Mouse (Mus musculus): ENCODE measurements around the gene Synrg.
A peak's percentile ranks its signal among the peaks of the same experiment; 100 is the strongest.

Synrg gene

DNA sequence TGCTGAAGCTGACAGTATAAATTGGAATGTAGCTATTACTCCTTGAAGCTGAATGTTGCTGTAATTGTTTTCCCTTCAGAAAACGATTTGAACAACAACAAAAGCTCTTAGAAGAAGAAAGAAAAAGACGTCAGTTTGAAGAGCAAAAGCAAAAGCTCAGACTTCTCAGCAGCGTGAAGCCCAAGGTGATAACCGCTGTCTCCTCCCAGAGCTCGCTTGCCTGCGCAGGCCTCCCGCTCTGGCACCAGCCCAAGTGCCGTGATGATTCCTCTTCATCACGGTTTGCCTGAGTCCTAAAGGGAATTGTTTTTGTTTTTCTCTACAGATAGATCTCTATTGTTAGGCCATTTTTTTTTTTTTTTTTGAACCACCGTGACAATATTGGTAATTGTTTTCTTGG lies 17.1 kb downstream of the Synrg start:
- DNase-seq (ENCODE audit: low read depth, low spot score), result peak; percentile 41

DNA sequence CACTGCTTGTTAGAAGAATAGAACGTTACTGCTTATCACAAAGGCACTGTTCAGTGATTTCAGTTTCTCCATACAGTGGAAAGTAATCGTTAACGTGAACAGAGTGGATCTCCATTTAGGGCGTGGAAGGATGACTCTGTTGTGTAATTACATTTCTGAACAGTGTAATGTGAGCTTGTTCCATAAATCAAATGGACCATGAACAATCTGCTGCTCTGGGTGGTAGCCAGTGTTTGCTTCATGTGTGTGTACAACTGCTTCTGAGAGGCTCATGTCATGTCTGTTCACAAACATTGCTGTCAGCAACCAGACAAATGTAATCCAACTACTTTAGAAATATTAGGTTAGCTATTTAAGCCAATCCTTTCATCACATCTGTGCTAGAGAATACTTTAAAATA lies 27.5 kb downstream of the Synrg start:
- no peak for DNase-seq (ENCODE audit: low read depth, low spot score)

DNA sequence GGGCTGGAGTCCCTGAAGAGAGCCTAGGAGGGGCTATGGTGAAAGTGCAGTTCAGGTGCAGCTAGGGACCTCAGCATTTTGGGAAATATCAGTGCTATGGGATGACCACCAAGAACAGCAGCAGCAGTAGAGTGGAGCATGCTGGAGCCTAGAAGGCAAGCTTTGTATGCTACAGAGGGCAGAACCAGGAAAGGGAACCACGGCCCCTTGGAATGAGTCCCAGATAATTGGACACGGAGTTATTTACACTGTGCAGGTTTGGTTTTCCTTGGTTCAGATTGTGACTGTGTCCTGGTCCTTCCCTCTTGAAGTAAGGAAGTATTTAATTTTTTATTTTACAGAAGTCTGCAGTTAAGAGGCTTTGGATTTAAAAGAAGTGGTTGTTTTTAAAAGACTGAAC lies 29.2 kb downstream of the Synrg start:
- no peak for DNase-seq (ENCODE audit: low read depth, low spot score)

DNA sequence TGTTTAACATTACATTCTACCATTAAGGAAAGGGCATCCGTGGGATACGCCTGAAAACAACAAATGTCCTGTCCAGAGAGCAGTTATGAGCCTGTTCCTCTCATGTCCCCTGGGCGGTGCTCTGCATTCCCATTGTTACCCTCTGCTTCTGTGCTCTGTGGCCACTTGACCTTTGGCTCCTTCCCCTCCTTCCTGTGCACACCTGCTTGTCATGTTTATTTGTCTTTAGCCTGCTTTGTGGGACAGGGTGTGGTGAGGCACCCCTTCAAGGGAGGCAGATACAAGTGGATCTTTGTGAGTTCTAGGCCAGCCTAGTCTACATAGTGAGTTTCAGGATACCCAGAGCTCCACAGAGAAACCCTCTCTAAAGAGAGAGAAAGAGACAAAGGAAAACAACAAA lies 30.3 kb downstream of the Synrg start:
- no peak for DNase-seq (ENCODE audit: low read depth, low spot score)

DNA sequence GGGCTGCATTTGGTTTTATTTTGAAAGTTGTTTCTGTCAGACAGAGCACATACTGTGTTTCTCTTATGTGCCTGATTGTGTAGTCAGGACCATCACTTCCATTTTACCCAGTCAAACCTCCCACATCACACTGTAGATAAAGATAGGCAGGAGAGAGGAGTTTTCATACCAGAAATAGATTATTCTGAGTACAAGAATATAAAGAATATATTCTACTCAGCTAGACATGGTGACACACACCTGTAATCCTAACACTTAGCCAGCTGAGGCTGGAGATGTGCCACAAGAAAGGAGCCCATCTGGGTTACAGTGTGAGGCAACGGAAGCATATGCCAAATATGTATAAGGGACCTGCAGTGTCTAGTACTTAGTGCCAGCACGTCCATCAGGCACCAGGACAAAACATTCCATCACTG lies 31.3 kb downstream of the Synrg start:
- DNase-seq (ENCODE audit: low read depth, low spot score), result peak; percentile 77

DNA sequence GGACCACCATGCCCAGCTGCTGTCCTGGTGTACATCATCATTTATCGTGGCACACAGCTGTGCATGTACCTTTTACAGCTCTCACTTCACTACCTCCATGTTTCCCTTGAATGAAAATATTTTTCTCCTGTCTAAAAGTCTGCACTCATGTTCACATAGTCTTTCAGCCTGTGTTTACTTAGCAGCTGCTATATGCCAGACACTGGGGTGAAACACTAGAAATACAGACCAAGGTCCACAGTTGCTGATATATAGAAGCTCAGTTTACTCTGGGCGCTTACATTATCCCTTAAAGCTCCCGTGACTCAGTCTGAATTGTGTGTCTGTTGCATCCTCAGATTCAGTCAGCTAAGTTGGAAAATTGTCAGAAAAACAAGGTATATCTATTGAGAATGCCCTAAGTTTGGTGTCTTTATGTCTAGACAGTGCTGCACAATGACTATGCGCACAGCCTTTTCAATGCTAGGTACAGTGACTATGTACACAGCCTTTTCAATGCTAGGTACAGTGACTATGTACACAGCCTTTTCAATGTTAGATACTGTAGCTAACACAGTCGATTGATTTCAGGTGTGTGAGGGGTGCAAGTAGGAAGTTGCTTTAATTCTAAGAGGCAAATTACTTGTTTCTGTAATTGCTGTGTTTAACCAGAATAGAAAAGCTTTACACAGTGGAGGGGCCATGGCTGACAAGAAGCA lies 33.1 kb downstream of the Synrg start:
- DNase-seq (ENCODE audit: low read depth, low spot score), result no peak

DNA sequence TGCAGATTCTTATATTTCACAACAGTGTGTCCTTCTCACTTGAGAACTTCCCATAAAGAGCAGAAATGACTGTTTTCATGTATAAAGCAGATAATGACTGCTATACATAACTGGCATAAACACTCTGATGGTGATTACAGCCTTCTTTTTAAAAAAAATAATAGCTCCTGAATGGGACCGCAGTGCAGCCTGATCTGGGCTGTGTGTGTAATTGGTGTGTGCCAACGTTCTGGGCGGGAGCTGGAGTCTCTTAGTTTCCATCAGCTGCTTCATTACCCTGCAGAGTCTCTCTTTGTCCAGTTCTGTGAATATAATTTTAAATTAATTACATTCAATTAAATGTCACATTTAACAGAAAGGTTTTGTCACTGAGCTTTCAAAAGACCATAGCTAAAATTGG lies 34.8 kb downstream of the Synrg start:
- no peak for DNase-seq (ENCODE audit: low read depth, low spot score)

DNA sequence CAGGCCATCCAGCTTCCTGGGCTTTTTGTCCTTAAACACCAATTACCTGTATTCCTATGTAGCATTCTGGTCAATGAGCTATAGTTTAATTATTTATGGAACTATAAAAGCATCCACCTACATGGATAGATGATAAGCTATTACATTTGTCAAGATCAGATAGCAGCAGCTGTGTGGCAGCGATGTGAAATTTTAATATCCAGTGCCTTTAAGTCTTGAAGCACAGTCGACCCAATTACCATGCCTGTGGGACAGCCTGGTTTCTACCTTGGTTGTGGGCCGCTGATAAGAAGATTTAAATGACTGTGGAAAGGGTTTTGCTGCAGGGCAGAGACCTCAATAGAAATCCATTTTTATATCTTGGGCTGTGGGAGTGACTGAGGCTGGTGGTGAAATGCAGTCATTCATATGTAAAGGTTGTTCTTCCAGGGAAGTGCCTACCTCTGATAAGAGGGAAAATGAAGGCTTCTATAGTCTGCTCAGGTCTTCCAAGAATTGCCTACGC lies 35.2 kb downstream of the Synrg start:
- DNase-seq (ENCODE audit: low read depth, low spot score), result no peak

DNA sequence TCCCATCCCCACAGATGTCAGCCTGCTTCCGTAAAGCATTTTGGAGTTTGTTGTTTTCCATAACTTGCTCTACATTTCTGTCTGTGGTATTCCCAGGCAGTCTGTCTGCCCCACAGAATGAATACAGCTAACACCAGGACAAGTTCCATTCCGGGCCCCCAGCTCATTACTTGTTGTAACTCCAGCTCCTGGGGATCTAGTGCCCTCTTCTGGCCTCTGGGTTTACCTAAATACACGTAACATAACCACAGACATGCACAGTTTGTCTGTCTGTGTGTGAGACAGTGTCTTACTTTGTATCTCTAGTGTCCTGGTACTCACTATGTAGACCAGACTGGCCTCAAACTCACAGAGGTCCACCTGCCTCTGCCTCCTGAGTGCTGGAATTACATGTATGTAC lies 37.0 kb downstream of the Synrg start:
- no peak for DNase-seq (ENCODE audit: low read depth, low spot score)

DNA sequence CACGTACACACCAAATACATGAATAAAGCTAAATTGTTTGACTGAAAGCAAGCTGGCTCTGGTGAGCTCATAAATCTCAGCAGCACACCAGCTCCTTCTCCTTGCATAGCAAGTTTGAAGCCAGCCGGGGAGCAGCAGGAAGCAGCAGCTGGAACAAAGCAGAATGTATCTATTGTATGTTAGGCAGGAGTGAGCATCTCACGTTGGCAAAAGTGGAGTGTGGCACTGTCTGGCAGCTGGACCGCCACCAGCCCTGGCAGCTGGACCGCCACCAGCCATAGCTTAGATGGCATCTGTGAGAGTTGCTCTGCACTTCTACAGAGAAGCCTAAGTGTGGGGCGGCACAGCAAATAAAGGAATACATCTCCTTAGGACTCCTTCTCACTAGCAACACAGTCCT lies 39.8 kb downstream of the Synrg start:
- DNase-seq (ENCODE audit: low read depth, low spot score), result peak; percentile 76

DNA sequence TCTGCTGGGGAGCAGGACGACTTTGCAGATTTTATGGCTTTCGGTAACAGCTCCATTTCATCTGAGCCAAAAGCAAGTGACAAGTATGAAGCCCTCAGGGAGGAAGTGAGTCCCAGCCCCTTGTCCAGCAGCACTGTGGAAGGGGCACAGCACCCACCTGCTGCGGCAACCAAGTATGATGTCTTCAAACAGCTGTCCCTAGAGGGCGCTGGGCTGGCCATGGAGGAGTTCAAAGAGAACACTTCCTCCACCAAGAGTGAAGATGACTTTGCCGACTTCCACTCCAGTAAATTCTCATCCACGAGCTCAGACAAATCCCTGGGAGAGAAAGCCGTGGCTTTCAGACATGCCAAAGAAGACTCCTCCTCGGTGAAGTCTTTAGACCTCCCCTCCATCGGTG lies 44.8 kb downstream of the Synrg start:
- DNase-seq (ENCODE audit: low read depth, low spot score), result no peak

DNA sequence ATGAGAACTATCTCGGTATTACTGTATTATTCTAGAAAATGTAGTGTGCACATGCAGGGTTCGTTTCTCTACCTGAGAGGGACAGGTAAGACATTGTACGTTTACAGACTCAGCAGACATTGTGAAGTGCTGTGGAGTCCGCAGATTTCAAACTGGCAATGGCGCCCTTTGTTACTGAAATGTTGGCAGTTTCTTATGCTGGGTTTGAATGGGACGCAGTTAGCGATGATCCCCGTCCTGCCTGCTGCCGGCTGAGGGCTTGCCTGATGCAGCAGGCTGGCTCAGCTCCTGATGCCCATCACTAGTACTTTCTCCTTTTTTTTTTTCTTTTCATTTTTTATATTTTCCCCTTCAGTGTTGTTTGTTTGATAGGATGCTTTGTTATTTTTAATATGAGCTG lies 46.2 kb downstream of the Synrg start:
- DNase-seq (ENCODE audit: low read depth, low spot score), result peak; percentile 44

DNA sequence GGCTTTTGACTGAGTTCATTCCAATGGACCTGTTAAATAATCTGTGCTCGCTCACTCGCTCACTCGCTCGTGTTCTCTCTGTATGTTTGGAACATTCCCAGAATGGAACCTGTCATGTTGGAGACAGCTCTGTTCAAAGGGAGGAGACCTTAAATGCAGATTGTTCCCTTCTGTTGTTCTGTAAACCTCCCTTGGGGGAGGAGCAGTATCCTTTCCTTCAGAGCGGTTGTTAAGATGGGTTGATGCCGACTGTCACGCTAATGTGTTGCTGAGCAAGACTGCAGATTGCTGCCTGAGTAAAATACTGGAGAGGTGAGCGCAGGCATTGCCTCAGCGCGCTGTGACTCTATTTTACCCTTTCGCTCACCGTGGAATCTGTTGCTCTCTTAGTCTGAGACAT lies 46.8 kb downstream of the Synrg start:
- DNase-seq (ENCODE audit: low read depth, low spot score), result peak; percentile 62

DNA sequence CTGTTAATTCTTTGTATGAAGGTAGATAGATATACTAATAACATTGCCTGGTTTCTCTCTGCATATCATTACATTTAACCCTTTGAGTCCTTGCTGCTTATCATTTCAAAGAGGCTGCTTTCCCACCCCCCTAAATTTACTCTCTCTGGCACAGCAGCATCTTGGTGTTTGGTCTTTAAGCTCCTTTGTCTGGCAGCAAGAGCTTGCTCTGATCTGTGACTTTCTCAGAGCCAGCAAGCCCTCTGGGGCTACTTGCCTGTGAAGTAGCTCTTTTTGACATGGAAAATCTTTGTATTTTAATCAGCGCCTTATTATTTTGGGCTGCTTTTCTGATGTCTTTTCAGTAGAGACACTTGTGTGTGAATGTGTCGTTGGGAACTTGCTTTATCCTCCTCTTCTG lies 47.3 kb downstream of the Synrg start:
- DNase-seq (ENCODE audit: low read depth, low spot score), result no peak

DNA sequence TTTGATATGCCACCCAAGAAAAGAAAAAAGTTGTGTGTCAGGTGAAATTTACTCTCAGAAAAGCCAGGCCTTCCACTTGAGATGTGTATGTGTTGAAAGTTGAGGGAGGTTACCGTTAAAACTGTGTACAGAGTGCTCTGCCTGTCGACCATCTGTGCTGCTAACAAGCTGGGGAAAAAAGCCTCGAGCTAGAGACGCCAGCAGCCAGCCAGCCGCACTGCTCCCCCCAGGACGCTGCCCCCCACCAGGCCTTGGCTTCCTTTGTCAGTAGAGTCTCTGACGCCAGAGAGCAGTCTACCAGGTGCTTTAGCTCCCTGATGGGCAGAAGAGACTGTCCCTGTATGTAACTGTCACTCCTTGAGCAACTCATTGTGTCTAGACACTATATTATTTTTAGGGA lies 48.9 kb downstream of the Synrg start:
- peak; percentile 86 for DNase-seq (ENCODE audit: low read depth, low spot score)

DNA sequence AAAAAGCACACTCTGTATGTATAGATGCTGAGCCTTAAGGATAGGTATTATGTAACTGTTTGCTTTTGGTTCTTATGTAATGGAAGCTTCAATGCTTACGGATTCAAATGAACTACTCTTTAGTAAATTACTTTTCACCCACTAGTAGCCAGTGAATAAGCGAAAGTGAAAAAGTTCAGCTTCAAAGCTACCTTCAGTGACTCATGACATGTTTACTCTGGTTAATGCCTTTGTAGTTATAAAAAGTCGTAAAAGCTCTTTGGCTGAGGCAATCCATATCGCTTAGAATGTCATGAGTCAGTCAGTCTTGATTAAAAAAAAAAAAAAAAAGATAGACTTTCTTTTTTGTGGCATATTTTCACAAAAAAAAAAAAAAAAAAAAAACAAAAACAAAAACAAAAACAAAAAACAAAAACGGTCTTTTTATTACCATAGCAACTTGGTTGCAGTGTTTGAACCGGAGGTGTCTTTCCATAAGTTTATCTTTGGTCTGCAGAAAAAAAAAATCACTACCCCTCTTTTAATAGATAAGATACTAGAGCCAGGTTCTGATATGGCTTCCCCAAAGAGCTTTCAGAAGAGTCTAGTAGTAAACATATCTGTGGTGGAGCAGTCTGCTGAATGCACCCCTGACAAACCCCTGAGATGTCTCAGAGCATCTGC lies 52.0 kb downstream of the Synrg start:
- DNase-seq (ENCODE audit: low read depth, low spot score), result no peak

DNA sequence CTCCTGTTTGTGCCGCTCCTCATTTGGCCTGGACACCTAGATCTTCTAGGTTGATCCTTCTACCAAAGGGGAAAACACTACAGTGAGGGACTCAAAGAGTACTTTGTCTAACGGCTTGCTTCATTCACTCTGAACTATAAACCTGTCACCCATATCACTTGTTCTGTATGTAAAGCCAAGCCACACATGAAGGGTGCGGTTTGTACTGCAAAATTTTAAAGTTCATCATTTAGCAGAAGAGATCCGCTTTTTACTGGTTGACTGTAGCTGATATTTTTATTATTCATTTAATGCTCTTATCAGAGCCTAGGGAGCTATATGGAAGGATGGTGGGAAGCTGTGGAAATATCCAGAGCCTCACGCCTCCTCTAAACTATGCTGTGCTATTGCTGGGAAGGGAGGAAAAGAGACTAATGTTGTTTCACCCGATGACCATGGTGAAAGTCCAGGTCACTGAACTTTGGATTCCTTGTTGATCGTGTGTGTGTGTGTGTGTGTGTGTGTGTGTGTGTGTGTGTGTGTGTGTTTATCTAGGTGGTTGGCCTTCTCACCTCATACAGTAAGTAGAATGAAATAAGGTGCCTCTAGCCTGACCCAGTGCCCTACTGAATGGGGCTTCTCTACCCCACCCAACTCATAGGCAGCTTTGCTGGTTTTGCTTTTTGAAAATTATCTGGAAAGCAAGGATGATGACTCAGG lies 52.7 kb downstream of the Synrg start:
- no peak for DNase-seq (ENCODE audit: low read depth, low spot score)

DNA sequence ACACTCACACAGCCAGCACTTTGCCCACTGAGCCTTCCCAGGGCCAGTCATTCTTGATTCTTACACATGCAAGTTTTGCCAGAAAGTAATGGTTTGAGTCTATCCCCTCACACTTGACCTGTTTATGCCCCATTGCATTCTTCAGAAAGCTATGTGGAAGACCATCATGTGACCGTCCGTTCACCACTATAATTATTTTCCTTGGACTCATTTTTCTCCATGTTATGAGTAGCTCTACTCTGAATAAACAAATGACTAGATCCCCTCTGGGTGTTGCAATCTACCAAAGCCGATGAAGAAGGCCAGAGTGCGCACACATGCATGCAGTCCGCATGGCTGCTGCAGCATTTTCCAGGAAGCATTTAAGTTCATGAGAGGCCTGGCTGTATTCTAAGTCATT lies 63.0 kb downstream of the Synrg start:
- DNase-seq (ENCODE audit: low read depth, low spot score), result no peak

DNA sequence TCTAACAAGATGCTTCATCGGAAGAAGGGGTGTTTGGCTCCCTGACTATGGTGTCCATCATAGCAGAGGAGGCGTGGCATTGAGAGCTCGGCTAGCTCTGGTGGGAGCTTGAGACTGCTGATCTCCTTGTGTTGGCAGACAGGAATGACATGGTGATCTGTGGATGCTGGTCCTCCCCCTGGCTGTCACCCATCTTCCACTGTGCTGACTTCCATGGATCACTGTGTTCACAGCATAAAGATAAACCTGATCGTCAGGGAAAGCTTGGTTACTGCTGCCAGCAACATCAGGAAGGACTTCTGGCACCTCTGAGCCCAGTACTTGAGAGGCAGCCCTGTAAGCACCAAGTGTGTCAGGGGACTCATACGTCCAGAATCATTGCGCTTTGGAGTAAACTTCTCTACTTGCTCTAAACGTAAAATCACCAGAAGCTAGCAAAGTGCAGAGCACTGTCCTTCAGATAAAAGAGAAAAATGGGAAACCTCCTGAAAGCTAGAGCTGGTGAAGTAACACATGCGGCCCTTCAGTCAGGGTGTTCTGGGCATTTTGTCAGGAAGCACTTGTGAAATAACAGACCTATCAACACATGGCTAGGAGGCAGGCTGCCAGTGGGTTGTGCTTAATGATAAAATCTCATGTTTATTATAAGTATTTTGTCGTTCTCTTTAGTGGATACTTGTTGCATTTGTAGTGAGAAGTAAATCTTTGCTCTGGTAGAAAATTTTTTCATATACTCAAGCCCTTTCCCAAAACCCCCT lies 64.2 kb downstream of the Synrg start:
- DNase-seq (ENCODE audit: low read depth, low spot score), result peak; percentile 60

DNA sequence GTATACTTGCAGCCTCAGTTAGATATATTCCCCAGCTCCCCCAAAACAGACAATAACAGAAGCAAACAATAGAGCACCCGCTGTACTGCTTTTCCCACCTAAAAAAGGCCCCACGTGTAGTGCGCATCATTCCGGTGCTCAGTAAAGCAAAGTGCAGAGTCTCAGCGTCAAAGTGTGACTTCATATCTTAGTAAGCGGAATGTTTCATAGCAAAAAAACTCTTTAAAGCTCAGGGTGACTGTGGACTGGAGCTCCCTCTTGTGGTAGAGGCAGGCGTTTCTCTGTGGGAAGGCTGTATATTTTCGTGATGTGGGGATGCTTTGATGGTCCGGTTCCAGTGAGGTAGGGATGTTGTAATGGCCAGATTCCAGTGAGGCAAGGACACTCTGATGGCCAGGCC lies 67.7 kb downstream of the Synrg start:
- peak; percentile 73 for DNase-seq (ENCODE audit: low read depth, low spot score)

DNA sequence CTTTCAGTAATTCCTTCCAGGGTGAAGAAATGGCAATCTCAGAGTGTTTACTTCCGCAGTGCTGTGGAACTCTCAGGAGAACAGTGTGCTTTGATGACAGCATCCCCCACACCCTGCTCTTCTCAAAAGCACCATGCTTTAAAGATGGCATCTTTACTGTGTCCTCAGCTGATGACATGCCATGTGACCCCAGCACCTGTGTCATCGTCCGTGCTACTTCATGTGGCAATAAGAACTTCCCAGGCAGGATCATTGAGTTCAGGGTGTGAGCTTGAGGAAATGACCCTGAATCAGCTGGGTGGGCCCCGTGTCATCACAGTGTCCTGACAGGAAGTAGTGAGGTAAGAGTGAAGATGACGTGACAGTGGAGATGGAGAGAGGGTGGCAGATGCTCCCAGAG lies 68.3 kb downstream of the Synrg start:
- DNase-seq (ENCODE audit: low read depth, low spot score), result no peak

DNA sequence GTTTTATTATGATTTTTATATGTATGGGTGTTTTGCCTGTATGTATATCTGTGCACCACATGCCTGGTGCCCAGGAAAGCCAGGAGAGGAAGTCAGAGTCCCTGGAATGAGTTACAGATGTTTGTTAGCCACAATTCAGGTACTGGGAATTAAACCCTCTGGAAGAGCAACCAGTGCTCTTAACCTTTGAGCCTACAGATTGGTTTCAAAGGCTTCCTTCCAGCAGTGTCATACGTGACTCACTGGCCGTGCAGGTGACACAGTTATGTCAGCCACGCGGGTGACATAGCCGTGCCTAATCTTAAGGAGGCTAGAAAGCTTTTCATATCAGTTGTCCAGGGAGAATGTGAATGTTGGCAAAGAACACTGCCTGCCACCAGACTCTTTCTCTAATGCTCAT lies 69.4 kb downstream of the Synrg start:
- DNase-seq (ENCODE audit: low read depth, low spot score), result no peak

All from brain, adult 2 months (tissue).